Mouse (Mus musculus): Measurements from ENCODE around the gene Tspan5. TPM values are rescaled to one million over a fixed set of nuclear protein-coding genes. Genes with fewer than 3 reads are reported as not detected.

The Tspan5 gene
- polyA plus RNA-seq, 1 experiment from 2014 or later = 33.0 TPM

DNA sequence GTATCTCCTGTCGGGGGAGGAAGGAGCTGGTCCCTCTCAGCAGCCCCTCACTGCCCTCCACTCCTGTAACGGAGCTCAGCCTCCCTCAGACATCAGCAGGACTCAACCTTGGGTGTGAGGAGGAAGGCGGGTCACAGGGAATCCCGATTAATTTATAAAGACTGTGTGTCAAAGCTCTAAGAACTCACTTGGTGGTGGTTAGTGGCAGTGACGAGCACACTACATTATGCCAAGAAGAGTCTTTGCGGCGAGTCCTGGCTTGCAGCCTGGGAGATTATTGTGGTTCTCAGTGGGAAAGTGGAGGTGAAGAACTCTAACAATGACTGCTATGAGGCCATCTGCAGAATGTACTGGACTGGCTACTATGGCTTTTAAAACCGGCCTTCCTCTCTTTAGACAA, 184.2 kb downstream of the Tspan5 start:
- H3K36me3 ChIP-seq = peaks cover 15% of the 10 kb centered on the region
- H3K27ac ChIP-seq = no peak overlapping the region
- no peak for ATAC-seq (ENCODE audit: insufficient number of reproducible peaks, insufficient read depth, low FRiP score, low TSS enrichment)
- H3K27me3 ChIP-seq = no peaks in the 10 kb centered on the region
- no peak overlapping the region for H3K9ac ChIP-seq
- WGBS = 86% methylated on average over 8 of the region's 8 CpGs
- no peaks in the 10 kb centered on the region for H3K9me3 ChIP-seq
- H3K4me3 ChIP-seq = no peak overlapping the region
- H3K4me1 ChIP-seq = no peaks in the 10 kb centered on the region
- H3K4me2 ChIP-seq (replicated peaks) = no peak overlapping the region

DNA sequence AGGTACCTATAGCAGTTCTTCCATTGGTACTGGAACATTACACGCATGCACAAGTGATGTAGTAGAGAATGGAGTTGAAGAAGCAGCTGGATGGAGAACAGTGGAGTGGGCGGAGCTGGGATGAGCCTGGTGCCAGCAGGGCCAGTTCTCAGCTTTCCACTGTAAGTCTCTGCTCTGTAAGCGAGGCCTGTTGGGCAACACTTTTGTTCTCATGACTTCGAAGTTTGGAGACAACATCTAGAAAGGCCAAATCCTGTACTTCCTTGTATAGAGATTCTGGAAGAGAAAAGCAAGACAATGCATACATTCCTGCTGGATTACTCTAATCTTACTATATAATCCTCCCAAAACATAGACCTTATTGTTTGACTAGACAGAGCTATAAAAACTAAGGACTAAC, 185.4 kb downstream of the Tspan5 start:
- Histone ChIP-seq H3K9me3 (no peaks in the 10 kb centered on the region), H3K9ac (no peak overlapping the region), H3K27ac (no peak overlapping the region), H3K4me3 (no peak overlapping the region), H3K36me3 (peaks cover 15% of the 10 kb centered on the region), H3K27me3 (no peaks in the 10 kb centered on the region), H3K4me2 (replicated peaks) (no peak overlapping the region), H3K4me1 (no peaks in the 10 kb centered on the region)
- 94% methylated on average over 4 of the region's 4 CpGs for WGBS
- no peak for ATAC-seq (ENCODE audit: insufficient number of reproducible peaks, insufficient read depth, low FRiP score, low TSS enrichment)

GRCm38 (mm10) chr3:138936780-138937179, 194.8 kb downstream of the Tspan5 start:
- Histone ChIP-seq H3K4me2 (replicated peaks) (no peak overlapping the region), H3K4me3 (no peak overlapping the region), H3K4me1 (peaks cover 3% of the 10 kb centered on the region; the same call in 1 of the 2 replicates), H3K36me3 (peaks cover 40% of the 10 kb centered on the region), H3K9me3 (no peaks in the 10 kb centered on the region), H3K27me3 (no peaks in the 10 kb centered on the region), H3K27ac (no peak overlapping the region), H3K9ac (no peak overlapping the region)
- WGBS = 89% methylated on average over 8 of the region's 8 CpGs
- ATAC-seq (ENCODE audit: insufficient number of reproducible peaks, insufficient read depth, low FRiP score, low TSS enrichment) = no peak

GRCm38 (mm10) chr3:138937241-138937640, 195.2 kb downstream of the Tspan5 start:
- H3K36me3 ChIP-seq = peaks cover 40% of the 10 kb centered on the region

DNA sequence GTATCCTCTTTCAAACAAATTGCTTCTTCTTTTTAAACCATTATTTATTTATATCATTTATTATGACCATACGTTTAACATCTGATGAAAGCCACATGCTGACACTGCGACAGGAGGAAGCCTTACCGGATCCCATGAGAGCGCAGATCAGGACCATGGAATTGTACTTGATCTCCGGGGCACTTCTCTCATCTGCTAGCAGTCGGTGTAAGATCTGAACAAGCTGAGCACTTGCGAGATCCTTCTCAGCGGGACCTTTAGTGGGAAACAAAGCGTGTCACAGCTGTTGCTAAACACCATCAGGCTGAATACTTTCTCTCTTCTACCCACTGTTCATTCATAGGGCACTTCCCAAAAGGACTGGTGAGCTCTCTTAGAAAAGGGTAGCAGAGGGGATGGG, 199.6 kb downstream of the Tspan5 start:
- 32% methylated on average over 9 of the region's 9 CpGs for WGBS
- Histone ChIP-seq H3K4me1 (peaks cover 3% of the 10 kb centered on the region; the same call in 1 of the 2 replicates), H3K4me3 (no peak overlapping the region), H3K4me2 (replicated peaks) (no peak overlapping the region), H3K9ac (no peak overlapping the region), H3K27ac (no peak overlapping the region), H3K27me3 (no peaks in the 10 kb centered on the region), H3K36me3 (peaks cover 44% of the 10 kb centered on the region), H3K9me3 (no peaks in the 10 kb centered on the region)
- ATAC-seq (ENCODE audit: insufficient number of reproducible peaks, insufficient read depth, low FRiP score, low TSS enrichment) = 0 out of 2 replicates have a peak, but pooled peaks have one; percentile 15

More at GRCm38 (mm10) chr3:138937241-138937640, 195.2 kb downstream of the Tspan5 start:
- no peak overlapping the region for H3K27ac ChIP-seq
- no peak overlapping the region for H3K9ac ChIP-seq
- peaks cover 3% of the 10 kb centered on the region; the same call in 1 of the 2 replicates for H3K4me1 ChIP-seq
- no peak overlapping the region for H3K4me3 ChIP-seq
- H3K4me2 ChIP-seq (replicated peaks) = no peak overlapping the region
- 92% methylated on average over 10 of the region's 10 CpGs for WGBS
- no peaks in the 10 kb centered on the region for H3K9me3 ChIP-seq
- no peak for ATAC-seq (ENCODE audit: insufficient number of reproducible peaks, insufficient read depth, low FRiP score, low TSS enrichment)
- no peaks in the 10 kb centered on the region for H3K27me3 ChIP-seq

- Histone ChIP-seq H3K27me3 (no peaks in the 10 kb centered on the region), H3K36me3 (peaks cover 20% of the 10 kb centered on the region), H3K9me3 (no peaks in the 10 kb centered on the region), H3K27ac (no peak overlapping the region), H3K4me1 (peaks cover 3% of the 10 kb centered on the region; the same call in 1 of the 2 replicates), H3K4me3 (no peak overlapping the region), H3K4me2 (replicated peaks) (no peak overlapping the region), H3K9ac (no peak overlapping the region)
- 91% methylated on average over 3 of the region's 3 CpGs for WGBS
- ATAC-seq (ENCODE audit: insufficient number of reproducible peaks, insufficient read depth, low FRiP score, low TSS enrichment) = no peak
These were observed 203.5 kb downstream of the Tspan5 start for GRCm38 (mm10) chr3:138945516-138945915.

DNA sequence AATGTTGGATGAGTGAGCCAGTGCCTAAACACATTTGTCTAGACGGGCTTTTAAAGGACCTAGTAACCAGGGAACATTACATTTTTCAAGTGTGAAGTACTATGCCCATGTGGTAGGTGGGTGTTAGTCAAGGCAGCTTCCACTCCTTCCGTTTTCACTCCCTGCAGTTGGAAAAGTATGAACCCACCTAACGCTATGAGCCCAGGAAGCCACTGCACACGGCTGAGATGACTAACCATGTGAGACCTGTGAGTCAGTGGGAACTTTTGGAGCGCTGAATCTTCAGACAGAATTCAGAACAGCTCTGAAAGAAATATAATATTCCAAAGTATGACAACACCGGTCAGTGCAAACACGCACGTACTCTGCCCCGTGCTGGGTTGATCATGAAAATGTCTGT, 207.1 kb downstream of the Tspan5 start:
- Histone ChIP-seq H3K4me2 (replicated peaks) (no peak overlapping the region), H3K9ac (no peak overlapping the region), H3K27me3 (no peaks in the 10 kb centered on the region), H3K9me3 (no peaks in the 10 kb centered on the region), H3K36me3 (peaks cover 24% of the 10 kb centered on the region), H3K4me3 (no peak overlapping the region), H3K4me1 (no peaks in the 10 kb centered on the region), H3K27ac (no peak overlapping the region)
- ATAC-seq (ENCODE audit: insufficient number of reproducible peaks, insufficient read depth, low FRiP score, low TSS enrichment) = no peak
- whole genome bisulfite sequencing = 94% methylated on average over 9 of the region's 9 CpGs

- 91% methylated on average over 7 of the region's 7 CpGs for WGBS
- peaks cover 34% of the 10 kb centered on the region for H3K36me3 ChIP-seq
These were observed 213.2 kb downstream of the Tspan5 start for GRCm38 (mm10) chr3:138955220-138955619.

More at GRCm38 (mm10) chr3:138955220-138955619, 213.2 kb downstream of the Tspan5 start:
- ATAC-seq (ENCODE audit: insufficient number of reproducible peaks, insufficient read depth, low FRiP score, low TSS enrichment) = no peak
- no peak overlapping the region for H3K4me3 ChIP-seq
- H3K27me3 ChIP-seq = no peaks in the 10 kb centered on the region
- no peaks in the 10 kb centered on the region for H3K4me1 ChIP-seq
- no peak overlapping the region for H3K27ac ChIP-seq
- no peaks in the 10 kb centered on the region for H3K9me3 ChIP-seq
- H3K4me2 ChIP-seq (replicated peaks) = no peak overlapping the region
- no peak overlapping the region for H3K9ac ChIP-seq

Other genes starting within 250 kb of the Tspan5 start
- gene Eif4e, start 216.0 kb upstream of the Tspan5 start, polyA plus RNA-seq (2016; fragmentation: Nextera tagmentation; extraction: Ambion mirVana) = 369 and 406 TPM in 2 replicates

Measured in embryonic facial prominence, embryonic 12.5 days (tissue).